Mouse (Mus musculus): ENCODE measurements around the gene 4930432M17Rik.

GRCm38 (mm10) chr3:121651710-121652109 is 18.9 kb upstream of the 4930432M17Rik start:
- TF ChIP-seq TAL1 (IDR thresholded peaks at IDR 0.05; ENCODE audit: low read length) (no peak), GATA1 (IDR thresholded peaks at IDR 0.05; ENCODE audit: low read length) (no peak)

All from erythroblast, embryonic 14.5 days (primary cell).